Mouse (Mus musculus) kidney, postnatal 0 days (tissue): ENCODE results near the gene Il18r1. TPM values are rescaled to one million over a fixed set of nuclear protein-coding genes. Genes with fewer than 3 reads are reported as not detected.

ENCODE experiments used
- ATAC-seq: fragments of 200-750 bp; cut with Nextera tagmentation; replicated peaks from 2 replicates; pipeline ENCODE4 v1.8.0; 2017; ENCODE audit warnings: low read depth, moderate number of reproducible peaks, moderate TSS enrichment, moderate library complexity; ENCODE audit not compliant: low FRiP score
- DNase-seq: peaks from one replicate; pipeline ENCODE4 v3.0.0-alpha.2; 2016; ENCODE audit warnings: low spot score
- H3K27ac ChIP-seq: fragments of 300-500 bp; sonication (generic); 2 replicates; pipeline ENCODE4 v1.5.1; 2014; ENCODE audit warnings: mild to moderate bottlenecking
- H3K27me3 ChIP-seq: fragments of 300-500 bp; sonication (generic); 2 replicates; pipeline ENCODE4 v1.6.1; 2014; ENCODE audit warnings: low read length, mixed read lengths; ENCODE audit not compliant: insufficient read depth
- H3K36me3 ChIP-seq: fragments of 300-500 bp; sonication (generic); 2 replicates; pipeline ENCODE4 v1.6.1; 2014; ENCODE audit warnings: low read length, mixed read lengths; ENCODE audit not compliant: insufficient read depth
- H3K4me1 ChIP-seq: fragments of 300-500 bp; sonication (generic); replicated peaks from 2 replicates; pipeline ENCODE4 v1.6.1; 2014; ENCODE audit warnings: antibody characterized with exemption, low read length, mixed read lengths; ENCODE audit not compliant: insufficient read depth
- H3K4me2 ChIP-seq: fragments of 300-500 bp; sonication (generic); 2 replicates; pipeline ENCODE4 v1.6.1; 2014; ENCODE audit warnings: mild to moderate bottlenecking, low read length, moderate library complexity, mixed read lengths
- H3K4me3 ChIP-seq: fragments of 300-500 bp; sonication (generic); replicated peaks from 2 replicates; pipeline ENCODE4 v1.5.1; 2014; ENCODE audit warnings: low read depth, low read length
- H3K9ac ChIP-seq: fragments of 300-500 bp; sonication (generic); 2 replicates; pipeline ENCODE4 v1.6.1; 2014; ENCODE audit warnings: low read depth, low read length
- H3K9me3 ChIP-seq: fragments of 300-500 bp; sonication (generic); replicated peaks from 2 replicates; pipeline ENCODE4 v1.6.1; 2016; ENCODE audit warnings: low read length, inconsistent platforms, mixed read lengths
- CTCF ChIP-seq: IDR thresholded peaks from 2 replicates; pipeline ENCODE4 v1.5.1; 2016; ENCODE audit warnings: antibody characterized with exemption, low read depth, mild to moderate bottlenecking, moderate library complexity
- WGBS: fragments of 180-500 bp; shearing (Covaris S2); extraction: QIAGEN DNeasy Blood & Tissue Kit; methylation state at CpG from one replicate; pipeline ENCODE4 v1.1.7; 2014; 5-methylcytosine and 5-hydroxymethylcytosine counted together
- polyA plus RNA-seq: library from polyadenylated mRNA; unstranded; fragments of >200 nt; fragmentation: Nextera tagmentation; extraction: Ambion mirVana; gene quantifications from 2 replicates; pipeline ENCODE4 v1.2.1, GENCODE M21; 2015

The Il18r1 gene
- polyA plus RNA-seq, 1 experiment from 2014 or later, result 0.43 TPM

- 84% methylated on average over 5 of the region's 5 CpGs for WGBS
- no peaks in the 10 kb centered on the region for H3K36me3 ChIP-seq
- no peak within 1 kb of the TSS for H3K4me3 ChIP-seq
- DNase-seq (no peak), ATAC-seq (no peak)
- no peak within 1 kb of the TSS for H3K9ac ChIP-seq
- H3K4me2 ChIP-seq, result no peak within 1 kb of the TSS
- no peaks in the 10 kb centered on the region for H3K9me3 ChIP-seq
- no peak for TF ChIP-seq CTCF
- no peak within 1 kb of the TSS for H3K27ac ChIP-seq
- no peaks in the 10 kb centered on the region for H3K27me3 ChIP-seq
- no peaks in the 10 kb centered on the region for H3K4me1 ChIP-seq
These were observed 36.3 kb upstream of the Il18r1 start, which contains the start of gene Il1rl1 for GRCm38 (mm10) chr1:40428910-40429675. Gene Il1rl1 (plus strand): TSS chr1:40429570.

DNA sequence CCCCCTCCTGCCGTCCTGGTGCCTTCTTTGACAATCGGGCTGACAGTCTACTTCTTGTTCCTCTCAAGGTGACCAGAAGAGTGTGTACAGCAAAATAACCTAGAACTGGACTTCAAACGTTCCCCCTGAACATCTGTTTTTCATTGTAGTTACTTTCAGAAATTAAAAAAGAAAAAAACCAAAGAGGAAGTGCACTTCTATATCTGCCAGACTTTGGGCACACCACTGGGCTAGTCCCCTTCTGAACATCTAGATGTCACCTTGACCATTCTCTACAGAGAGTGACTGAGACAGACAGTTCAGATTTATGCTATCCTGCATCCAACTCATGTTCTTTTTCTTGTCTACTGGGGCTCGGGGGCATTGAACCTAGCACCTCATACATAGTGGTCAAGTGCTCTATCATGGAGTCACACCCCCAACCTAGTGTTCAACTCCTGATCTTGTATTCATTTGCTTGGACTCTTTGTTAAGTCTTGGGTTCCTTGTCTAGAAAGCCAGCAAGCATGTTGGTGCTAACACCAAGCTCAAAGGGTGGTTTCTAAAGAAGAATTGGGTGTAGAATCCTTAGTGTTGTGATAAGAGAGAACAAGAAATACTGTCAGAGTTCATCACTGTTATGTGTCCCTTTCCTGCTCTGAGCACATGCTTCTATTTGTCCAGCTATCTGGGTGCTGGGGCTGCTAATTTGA lies 35.1 kb upstream of the Il18r1 start:
- Histone ChIP-seq H3K9ac (no peak overlapping the region), H3K9me3 (no peaks in the 10 kb centered on the region), H3K27ac (no peak overlapping the region), H3K27me3 (no peaks in the 10 kb centered on the region), H3K4me3 (no peak overlapping the region), H3K4me1 (no peaks in the 10 kb centered on the region), H3K4me2 (no peak overlapping the region), H3K36me3 (no peaks in the 10 kb centered on the region)
- no peak for ATAC-seq
- DNase-seq, result no peak
- TF ChIP-seq CTCF, result no peak
- WGBS, result 82% methylated on average over 4 of the region's 4 CpGs

- Histone ChIP-seq H3K9ac (no peak overlapping the region), H3K36me3 (no peaks in the 10 kb centered on the region), H3K27ac (no peak overlapping the region), H3K9me3 (no peaks in the 10 kb centered on the region), H3K27me3 (no peaks in the 10 kb centered on the region), H3K4me1 (no peaks in the 10 kb centered on the region), H3K4me2 (no peak overlapping the region), H3K4me3 (no peak overlapping the region)
- 82% methylated on average over 2 of the region's 2 CpGs for WGBS
- no peak for TF ChIP-seq CTCF
- DNase-seq (no peak), ATAC-seq (no peak)
These were observed 33.2 kb upstream of the Il18r1 start for GRCm38 (mm10) chr1:40432169-40432568.

DNA sequence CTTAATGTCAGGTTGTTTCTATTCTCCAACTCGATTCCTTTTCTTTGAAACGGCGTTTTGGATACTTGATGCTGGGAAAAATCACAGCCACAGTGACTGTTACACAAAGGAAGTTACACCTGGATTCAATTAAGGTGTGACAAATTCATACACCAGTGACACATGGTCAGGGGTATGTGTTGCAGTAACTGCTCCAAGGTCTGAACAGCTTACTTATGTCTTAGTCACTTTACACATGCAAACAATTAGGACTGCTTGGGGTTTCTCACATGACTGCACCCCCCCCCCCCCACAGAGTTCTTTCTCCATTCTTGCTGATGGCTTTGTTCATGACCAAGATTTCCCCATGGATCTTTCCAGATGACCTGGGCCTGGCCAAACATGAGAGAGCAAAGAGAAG lies 29.4 kb upstream of the Il18r1 start:
- Histone ChIP-seq H3K9ac (no peak overlapping the region), H3K9me3 (no peaks in the 10 kb centered on the region), H3K36me3 (no peaks in the 10 kb centered on the region), H3K4me3 (no peak overlapping the region), H3K4me1 (no peaks in the 10 kb centered on the region), H3K27ac (no peak overlapping the region), H3K27me3 (no peaks in the 10 kb centered on the region), H3K4me2 (no peak overlapping the region)
- TF ChIP-seq CTCF, result no peak
- ATAC-seq, result no peak
- 84% methylated on average over 3 of the region's 3 CpGs for WGBS
- no peak for DNase-seq

DNA sequence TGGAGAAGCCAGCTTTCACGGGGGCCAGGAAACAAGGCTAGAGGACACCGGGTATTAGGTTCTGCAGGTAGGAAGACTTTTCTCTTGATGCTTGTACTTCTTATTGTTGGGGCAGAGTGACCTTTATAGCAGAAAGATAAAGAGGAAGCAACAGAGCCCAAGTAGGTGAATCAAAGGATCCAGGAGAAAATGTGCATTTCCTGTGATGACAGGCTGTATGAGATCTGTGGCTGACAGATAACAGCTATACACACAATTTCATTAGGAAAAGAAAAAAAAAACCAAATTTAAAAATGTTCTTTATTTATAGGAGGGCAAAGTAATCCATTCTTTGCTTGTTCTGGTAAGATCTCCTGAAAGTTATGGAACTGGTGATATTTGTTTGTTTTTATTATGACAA lies 28.0 kb upstream of the Il18r1 start:
- no peaks in the 10 kb centered on the region for H3K36me3 ChIP-seq
- H3K9ac ChIP-seq, result no peak overlapping the region
- no peaks in the 10 kb centered on the region for H3K27me3 ChIP-seq
- 69% methylated on average over 2 of the region's 2 CpGs for WGBS
- no peak overlapping the region for H3K4me3 ChIP-seq
- TF ChIP-seq CTCF, result no peak
- ATAC-seq (no peak), DNase-seq (no peak)
- H3K27ac ChIP-seq, result no peak overlapping the region
- H3K9me3 ChIP-seq, result no peaks in the 10 kb centered on the region
- no peak overlapping the region for H3K4me2 ChIP-seq
- H3K4me1 ChIP-seq, result no peaks in the 10 kb centered on the region

DNA sequence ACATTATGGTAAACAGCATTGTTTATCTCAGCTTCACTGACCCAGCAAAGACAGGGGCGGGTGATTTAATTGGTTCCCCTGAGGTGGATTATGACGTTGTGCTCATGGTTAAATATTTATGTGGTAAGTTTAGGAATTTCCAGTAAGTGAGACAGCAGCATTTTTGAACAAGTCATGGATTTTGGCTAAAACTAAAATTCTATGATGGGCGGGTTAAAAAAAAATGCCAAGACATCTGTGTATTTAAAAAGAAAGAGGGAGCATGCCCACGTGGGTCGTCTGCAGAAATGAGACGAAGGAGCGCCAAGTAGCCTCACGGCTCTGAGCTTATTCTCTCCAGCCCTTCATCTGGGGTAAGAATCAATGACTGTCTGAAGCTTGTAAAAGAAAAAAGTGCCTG lies 25.8 kb upstream of the Il18r1 start:
- DNase-seq, result no peak
- Histone ChIP-seq H3K4me3 (no peak overlapping the region), H3K4me2 (no peak overlapping the region), H3K9me3 (no peaks in the 10 kb centered on the region), H3K36me3 (no peaks in the 10 kb centered on the region), H3K27me3 (no peaks in the 10 kb centered on the region), H3K9ac (no peak overlapping the region), H3K27ac (no peak overlapping the region), H3K4me1 (no peaks in the 10 kb centered on the region)
- ATAC-seq, result no peak
- no peak for TF ChIP-seq CTCF
- WGBS, result 70% methylated on average over 8 of the region's 8 CpGs
